Mouse (Mus musculus): ENCODE data around the gene Prpf4.

- TF ChIP-seq POLR2A (IDR thresholded peaks at IDR 0.05; ENCODE audit: low read depth, low read length) (no peak), EP300 (IDR thresholded peaks at IDR 0.05; ENCODE audit: low read length) (peak; percentile 34; the same call in 1 of the 2 replicates), CTCF (conservative IDR thresholded peaks at IDR 0.05 in 1 of 2, IDR thresholded peaks at IDR 0.05 in 1 of 2; ENCODE audit: low read depth in 2 of 2, low read length in 2 of 2) (no peak)
Measured at GRCm38 (mm10) chr4:62430678-62431077, 22.1 kb downstream of the Prpf4 start.
